Mouse (Mus musculus): Measurements from ENCODE around the gene Txnl4b. TPM values are rescaled to one million over a fixed set of nuclear protein-coding genes. Genes with fewer than 3 reads are reported as not detected.
A peak's percentile ranks its signal among the peaks of the same experiment; 100 is the strongest.

Gene Txnl4b
- polyA plus RNA-seq, 1 experiment: 16.2 TPM

GRCm38 (mm10) chr8:109551663-109552062 lies 14.0 kb upstream of the Txnl4b start:
- 55% methylated on average over 3 of the region's 3 CpGs for WGBS
- no peak overlapping the region for H3K4me3 ChIP-seq (replicated peaks; ENCODE audit: control insufficient read depth, low read depth, low read length)
- TF ChIP-seq CTCF (IDR thresholded peaks at IDR 0.05; ENCODE audit: control insufficient read depth, insufficient read depth, low read length) (peak; percentile 64), POLR2A (IDR thresholded peaks at IDR 0.05; ENCODE audit: borderline replicate concordance, control insufficient read depth, low read depth, low read length) (no peak)
- H3K4me1 ChIP-seq (ENCODE audit: control insufficient read depth, insufficient read depth, low read length): no peaks in the 10 kb centered on the region
- H3K27ac ChIP-seq (ENCODE audit: control insufficient read depth, insufficient read depth, low read depth, low read length, poor library complexity): no peak overlapping the region

- H3K4me1 ChIP-seq (ENCODE audit: control insufficient read depth, insufficient read depth, low read length): peaks cover 2% of the 10 kb centered on the region; the same call in 1 of the 2 replicates
- no peak overlapping the region for H3K4me3 ChIP-seq (replicated peaks; ENCODE audit: control insufficient read depth, low read depth, low read length)
- TF ChIP-seq POLR2A (IDR thresholded peaks at IDR 0.05; ENCODE audit: borderline replicate concordance, control insufficient read depth, low read depth, low read length) (no peak), CTCF (IDR thresholded peaks at IDR 0.05; ENCODE audit: control insufficient read depth, insufficient read depth, low read length) (no peak)
- WGBS: 13% methylated on average over 2 of the region's 2 CpGs
- H3K27ac ChIP-seq (ENCODE audit: control insufficient read depth, insufficient read depth, low read depth, low read length, poor library complexity): no peak overlapping the region
These were observed 1.8 kb upstream of the Txnl4b start for GRCm38 (mm10) chr8:109563881-109564280.

- Histone ChIP-seq H3K27ac (ENCODE audit: control insufficient read depth, insufficient read depth, low read depth, low read length, poor library complexity) (peak overlapping the region; percentile 96), H3K4me1 (ENCODE audit: control insufficient read depth, insufficient read depth, low read length) (peaks cover 2% of the 10 kb centered on the region; the same call in 1 of the 2 replicates), H3K4me3 (replicated peaks; ENCODE audit: control insufficient read depth, low read depth, low read length) (peak overlapping the region; percentile 90)
- 2% methylated on average over 10 of the region's 10 CpGs for WGBS
- TF ChIP-seq POLR2A (IDR thresholded peaks at IDR 0.05; ENCODE audit: borderline replicate concordance, control insufficient read depth, low read depth, low read length) (no peak), CTCF (IDR thresholded peaks at IDR 0.05; ENCODE audit: control insufficient read depth, insufficient read depth, low read length) (no peak)
These were observed 926 bp upstream of the Txnl4b start for GRCm38 (mm10) chr8:109564766-109565165.

GRCm38 (mm10) chr8:109571139-109571538 lies 5.4 kb downstream of the Txnl4b start:
- WGBS: 57% methylated on average over 12 of the region's 12 CpGs
- H3K4me3 ChIP-seq (replicated peaks; ENCODE audit: control insufficient read depth, low read depth, low read length): no peak overlapping the region
- H3K4me1 ChIP-seq (ENCODE audit: control insufficient read depth, insufficient read depth, low read length): peaks cover 2% of the 10 kb centered on the region; the same call in 1 of the 2 replicates
- TF ChIP-seq POLR2A (IDR thresholded peaks at IDR 0.05; ENCODE audit: borderline replicate concordance, control insufficient read depth, low read depth, low read length): no peak
- TF ChIP-seq CTCF (IDR thresholded peaks at IDR 0.05; ENCODE audit: control insufficient read depth, insufficient read depth, low read length): no peak
- peak overlapping the region; percentile 59 for H3K27ac ChIP-seq (ENCODE audit: control insufficient read depth, insufficient read depth, low read depth, low read length, poor library complexity)

GRCm38 (mm10) chr8:109576311-109576710 lies 10.6 kb downstream of the Txnl4b start:
- peak overlapping the region; percentile 74 for H3K27ac ChIP-seq (ENCODE audit: control insufficient read depth, insufficient read depth, low read depth, low read length, poor library complexity)
- peaks cover 2% of the 10 kb centered on the region; the same call in 1 of the 2 replicates for H3K4me1 ChIP-seq (ENCODE audit: control insufficient read depth, insufficient read depth, low read length)
- TF ChIP-seq CTCF (IDR thresholded peaks at IDR 0.05; ENCODE audit: control insufficient read depth, insufficient read depth, low read length) (no peak), POLR2A (IDR thresholded peaks at IDR 0.05; ENCODE audit: borderline replicate concordance, control insufficient read depth, low read depth, low read length) (no peak)
- H3K4me3 ChIP-seq (replicated peaks; ENCODE audit: control insufficient read depth, low read depth, low read length): peak overlapping the region; percentile 67
- 58% methylated on average over 4 of the region's 4 CpGs for WGBS

GRCm38 (mm10) chr8:109578900-109579301 lies 13.2 kb downstream of the Txnl4b start, which contains the start of gene Hp:
TSS of gene Hp (minus strand) at chr8:109579172.
- TF ChIP-seq CTCF (IDR thresholded peaks at IDR 0.05; ENCODE audit: control insufficient read depth, insufficient read depth, low read length): no peak
- TF ChIP-seq POLR2A (IDR thresholded peaks at IDR 0.05; ENCODE audit: borderline replicate concordance, control insufficient read depth, low read depth, low read length): peak; percentile 83
- 27% methylated on average over 8 of the region's 8 CpGs for WGBS
- peak within 1 kb of the TSS; percentile 75 for H3K4me3 ChIP-seq (replicated peaks; ENCODE audit: control insufficient read depth, low read depth, low read length)
- H3K27ac ChIP-seq (ENCODE audit: control insufficient read depth, insufficient read depth, low read depth, low read length, poor library complexity): peak within 1 kb of the TSS; percentile 75
- peaks cover 4% of the 10 kb centered on the region for H3K4me1 ChIP-seq (ENCODE audit: control insufficient read depth, insufficient read depth, low read length)

- Histone ChIP-seq H3K4me1 (ENCODE audit: control insufficient read depth, insufficient read depth, low read length) (peaks cover 7% of the 10 kb centered on the region), H3K4me3 (replicated peaks; ENCODE audit: control insufficient read depth, low read depth, low read length) (no peak overlapping the region), H3K27ac (ENCODE audit: control insufficient read depth, insufficient read depth, low read depth, low read length, poor library complexity) (no peak overlapping the region)
- TF ChIP-seq CTCF (IDR thresholded peaks at IDR 0.05; ENCODE audit: control insufficient read depth, insufficient read depth, low read length): no peak
- no peak for TF ChIP-seq POLR2A (IDR thresholded peaks at IDR 0.05; ENCODE audit: borderline replicate concordance, control insufficient read depth, low read depth, low read length)
- 63% methylated on average over 4 of the region's 4 CpGs for WGBS
These were observed 18.6 kb downstream of the Txnl4b start for GRCm38 (mm10) chr8:109584293-109584692.

- no peak for TF ChIP-seq CTCF (IDR thresholded peaks at IDR 0.05; ENCODE audit: control insufficient read depth, insufficient read depth, low read length)
- TF ChIP-seq POLR2A (IDR thresholded peaks at IDR 0.05; ENCODE audit: borderline replicate concordance, control insufficient read depth, low read depth, low read length): no peak
- no peak overlapping the region for H3K27ac ChIP-seq (ENCODE audit: control insufficient read depth, insufficient read depth, low read depth, low read length, poor library complexity)
- peaks cover 5% of the 10 kb centered on the region for H3K4me1 ChIP-seq (ENCODE audit: control insufficient read depth, insufficient read depth, low read length)
- 74% methylated on average over 3 of the region's 3 CpGs for WGBS
- no peak overlapping the region for H3K4me3 ChIP-seq (replicated peaks; ENCODE audit: control insufficient read depth, low read depth, low read length)
These were observed 19.1 kb downstream of the Txnl4b start for GRCm38 (mm10) chr8:109584830-109585229.

- Histone ChIP-seq H3K27ac (ENCODE audit: control insufficient read depth, insufficient read depth, low read depth, low read length, poor library complexity) (peak overlapping the region; percentile 73), H3K4me3 (replicated peaks; ENCODE audit: control insufficient read depth, low read depth, low read length) (no peak overlapping the region), H3K4me1 (ENCODE audit: control insufficient read depth, insufficient read depth, low read length) (peaks cover 5% of the 10 kb centered on the region)
- TF ChIP-seq CTCF (IDR thresholded peaks at IDR 0.05; ENCODE audit: control insufficient read depth, insufficient read depth, low read length) (no peak), POLR2A (IDR thresholded peaks at IDR 0.05; ENCODE audit: borderline replicate concordance, control insufficient read depth, low read depth, low read length) (no peak)
These were observed 20.0 kb downstream of the Txnl4b start for GRCm38 (mm10) chr8:109585652-109586051.
